Mouse (Mus musculus): Measurements from ENCODE around the gene Lemd2. TPM values are rescaled to one million over a fixed set of nuclear protein-coding genes. Genes with fewer than 3 reads are reported as not detected.

Lemd2 gene
- total RNA-seq, 2 experiments from 2014 or later, result 47.1 to 50.0 TPM

GRCm38 (mm10) chr17:27144152-27144551, 60.1 kb downstream of the Lemd2 start:
- intact Hi-C loops (cut with DNase I), result no loop called here
- no peak for DNase-seq (ENCODE audit: extremely low spot score in 1 of 2, low spot score in 2 of 2)

DNA sequence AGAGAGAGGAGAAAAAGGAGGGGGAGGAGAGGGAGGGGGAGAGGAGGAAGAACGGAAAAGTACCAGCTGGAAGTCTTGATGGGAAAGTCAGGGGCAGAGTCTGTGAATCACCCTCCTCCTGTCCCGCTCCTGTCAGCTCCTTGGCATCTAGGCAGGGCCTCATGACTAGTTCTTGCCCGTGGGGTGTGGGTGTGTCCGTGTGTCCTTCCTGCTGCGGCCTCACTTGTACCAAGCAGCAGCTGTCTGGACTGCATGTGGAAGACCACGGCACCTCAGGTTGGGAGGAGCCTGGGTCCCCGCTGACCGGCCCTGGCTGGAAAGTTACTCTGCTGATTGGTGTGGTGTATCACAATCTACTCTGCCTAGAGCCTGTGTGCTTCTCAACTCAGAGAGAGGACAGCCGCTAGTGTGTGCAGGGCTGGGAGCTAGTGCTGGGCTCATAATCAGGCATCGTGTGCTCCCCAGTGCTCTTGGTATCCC, 62.3 kb downstream of the Lemd2 start:
- no peak for DNase-seq (ENCODE audit: extremely low spot score in 1 of 2, low spot score in 2 of 2)
- intact Hi-C loops (cut with DNase I), result no loop called here

DNA sequence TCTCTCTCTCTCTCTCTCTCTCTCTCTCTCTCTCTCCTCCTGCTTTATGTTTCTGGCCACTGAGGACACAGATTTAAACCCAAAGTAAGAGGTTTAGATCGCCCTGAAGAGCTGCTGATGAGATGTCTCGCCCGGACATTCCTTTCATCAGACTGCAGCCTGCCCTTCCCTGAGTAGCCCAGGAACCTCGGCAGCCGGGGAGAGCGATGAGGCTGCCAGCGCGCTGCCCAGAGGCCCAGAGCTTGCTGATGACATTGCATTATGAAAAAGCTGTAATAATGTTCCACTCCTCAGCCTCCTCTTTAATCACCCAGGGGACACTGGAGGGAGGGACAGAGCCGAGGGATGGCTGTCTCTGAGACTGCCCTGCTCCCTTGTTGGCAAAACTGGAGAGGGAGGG, 64.0 kb downstream of the Lemd2 start:
- no peak for DNase-seq (ENCODE audit: extremely low spot score in 1 of 2, low spot score in 2 of 2)
- intact Hi-C loops (cut with DNase I), result no loop called here

Other genes starting within 250 kb of the Lemd2 start
- 10 to 100 TPM; 14.6 to 16.0 TPM for gene Zbtb9, start 231.3 kb downstream of the Lemd2 start, total RNA-seq (2021)
- 10 to 100 TPM; 29.7 to 32.1 TPM for gene Bak1, start 175.5 kb downstream of the Lemd2 start, total RNA-seq (2021)
- 1 to 10 TPM; 2.1 to 2.9 TPM for gene Itpr3, start 147.2 kb downstream of the Lemd2 start, total RNA-seq (2021)
- gene Uqcc2, start 70.6 kb downstream of the Lemd2 start, total RNA-seq (2021), result 100 to 1,000 TPM; 177 to 182 TPM
- under 1 TPM; 0.20 to 0.43 TPM for gene Ip6k3, start 36.7 kb downstream of the Lemd2 start, total RNA-seq (2021)

Measured in left cerebral cortex, postnatal 10 days (tissue).